In genomic region chr2:65181736-65182135, GRCm38 (mm10) we compare ENCODE assay signal across 19 mouse cellular contexts. TPM values are rescaled to one million over a fixed set of nuclear protein-coding genes. Genes with fewer than 3 reads are reported as not detected.
DNase-seq lines count a peak whose midpoint lies in the region; ATAC-seq and TF ChIP-seq lines count a peak whose summit lies in the region.
"Had no signal": no experiment of that assay in that cellular context is flagged by ENCODE, and none has a peak within 500 bp of the region (broad histone marks: within the 10 kb centered on the region; RNA-seq: fewer than 3 reads in every experiment).

No protein-coding gene starts in this region.

- no peaks in the 10 kb centered on the region for H3K36me3 ChIP-seq in forebrain, embryonic 10.5 days (replicated peaks)
- no peaks in the 10 kb centered on the region for H3K36me3 ChIP-seq in forebrain, postnatal 0 days (ENCODE audit: insufficient read depth)
- no peaks in the 10 kb centered on the region for H3K36me3 ChIP-seq in heart, embryonic 12.5 days
- H3K36me3 ChIP-seq in kidney, embryonic 14.5 days (ENCODE audit: control insufficient read depth, insufficient read depth, low read length) = no peaks in the 10 kb centered on the region
- H3K36me3 ChIP-seq in neural tube, embryonic 13.5 days = no peaks in the 10 kb centered on the region
- H3K36me3 ChIP-seq: limb, embryonic 15.5 days; midbrain, embryonic 15.5 days had no signal

- no peak for ATAC-seq in forebrain, postnatal 0 days
- ATAC-seq in heart, embryonic 12.5 days (ENCODE audit: insufficient number of reproducible peaks, low FRiP score) = no peak
- no peak for ATAC-seq in kidney, embryonic 14.5 days (ENCODE audit: low FRiP score, low TSS enrichment)
- no peak for ATAC-seq in neural tube, embryonic 13.5 days (ENCODE audit: low read depth)

- DNase-seq in forebrain, embryonic 10.5 days (ENCODE audit: extremely low spot score, low spot score) = no peak
- no peak for DNase-seq in forebrain, postnatal 0 days
- DNase-seq in heart, postnatal 4 days = no peak
- no peak for DNase-seq in kidney, postnatal 14 days
- no peak for DNase-seq in neural tube, embryonic 10.5 days (ENCODE audit: extremely low spot score, low spot score)
- DNase-seq: adrenal gland, adult 8-10 months; cerebellum, adult 11 months; cerebellum, postnatal 14 days; gastrocnemius, postnatal 10 days; kidney, adult 11 months; kidney, postnatal 25 days; lung, postnatal 4 days; right cerebral cortex, postnatal 14 days had no signal

- peak overlapping the region; percentile 85 for H3K27ac ChIP-seq in forebrain, embryonic 10.5 days
- H3K27ac ChIP-seq in forebrain, postnatal 0 days (ENCODE audit: low read depth, low read length) = no peak overlapping the region
- peak overlapping the region; percentile 30 for H3K27ac ChIP-seq in heart, embryonic 12.5 days (ENCODE audit: poor library complexity, severe bottlenecking)
- H3K27ac ChIP-seq in kidney, embryonic 14.5 days (ENCODE audit: low read depth, low read length) = 0 out of 2 replicates have a peak overlapping the region, but pooled peaks have one; percentile 26
- H3K27ac ChIP-seq in neural tube, embryonic 13.5 days (replicated peaks) = 0 out of 2 replicates have a peak overlapping the region, but pooled peaks have one; percentile 18
- H3K27ac ChIP-seq: limb, embryonic 15.5 days had no signal

- H3K4me3 ChIP-seq in forebrain, embryonic 10.5 days = no peak overlapping the region
- H3K4me3 ChIP-seq in forebrain, postnatal 0 days (ENCODE audit: low read depth, low read length) = no peak overlapping the region
- H3K4me3 ChIP-seq in heart, embryonic 12.5 days = no peak overlapping the region
- H3K4me3 ChIP-seq in kidney, embryonic 14.5 days (ENCODE audit: low read length) = no peak overlapping the region
- no peak overlapping the region for H3K4me3 ChIP-seq in neural tube, embryonic 13.5 days
- H3K4me3 ChIP-seq: limb, embryonic 15.5 days; midbrain, embryonic 15.5 days had no signal

- H3K27me3 ChIP-seq in forebrain, embryonic 10.5 days (ENCODE audit: poor library complexity, severe bottlenecking) = no peaks in the 10 kb centered on the region
- no peaks in the 10 kb centered on the region for H3K27me3 ChIP-seq in forebrain, postnatal 0 days (ENCODE audit: insufficient read depth, low read length)
- H3K27me3 ChIP-seq in heart, embryonic 12.5 days (replicated peaks) = no peaks in the 10 kb centered on the region
- no peaks in the 10 kb centered on the region for H3K27me3 ChIP-seq in kidney, embryonic 14.5 days (ENCODE audit: control insufficient read depth, insufficient read depth, low read length)
- no peaks in the 10 kb centered on the region for H3K27me3 ChIP-seq in neural tube, embryonic 13.5 days
- H3K27me3 ChIP-seq: limb, embryonic 15.5 days; midbrain, embryonic 15.5 days had no signal

- H3K9ac ChIP-seq in forebrain, postnatal 0 days = no peak overlapping the region
- H3K9ac ChIP-seq in heart, embryonic 12.5 days = no peak overlapping the region
- no peak overlapping the region for H3K9ac ChIP-seq in kidney, embryonic 14.5 days (ENCODE audit: low read depth, low read length)
- 0 out of 2 replicates have a peak overlapping the region, but pooled peaks have one; percentile 45 for H3K9ac ChIP-seq in neural tube, embryonic 13.5 days
- H3K9ac ChIP-seq: hindbrain, embryonic 14.5 days; limb, embryonic 15.5 days; midbrain, embryonic 15.5 days had no signal

- no peak overlapping the region for H3K4me2 ChIP-seq in forebrain, postnatal 0 days (ENCODE audit: low read depth)
- no peak overlapping the region; the same call in 1 of the 2 replicates for H3K4me2 ChIP-seq in heart, embryonic 12.5 days
- no peak overlapping the region for H3K4me2 ChIP-seq in kidney, embryonic 14.5 days (replicated peaks; ENCODE audit: low read depth, low read length)
- no peak overlapping the region for H3K4me2 ChIP-seq in neural tube, embryonic 13.5 days
- H3K4me2 ChIP-seq: limb, embryonic 15.5 days had no signal

- peaks cover 30% of the 10 kb centered on the region for H3K4me1 ChIP-seq in forebrain, embryonic 10.5 days
- H3K4me1 ChIP-seq in forebrain, postnatal 0 days (ENCODE audit: insufficient read depth) = peaks cover 7% of the 10 kb centered on the region; the same call in 1 of the 2 replicates
- peaks cover 13% of the 10 kb centered on the region for H3K4me1 ChIP-seq in heart, embryonic 12.5 days (replicated peaks)
- H3K4me1 ChIP-seq in kidney, embryonic 14.5 days (ENCODE audit: control insufficient read depth, insufficient read depth, low read length) = peaks cover 15% of the 10 kb centered on the region; the same call in 1 of the 2 replicates
- peaks cover 16% of the 10 kb centered on the region for H3K4me1 ChIP-seq in neural tube, embryonic 13.5 days (replicated peaks)
- H3K4me1 ChIP-seq: limb, embryonic 15.5 days had no signal

- no peaks in the 10 kb centered on the region; the same call in 1 of the 2 replicates for H3K9me3 ChIP-seq in forebrain, embryonic 10.5 days
- no peaks in the 10 kb centered on the region for H3K9me3 ChIP-seq in forebrain, postnatal 0 days (ENCODE audit: low read length)
- H3K9me3 ChIP-seq in heart, embryonic 12.5 days (replicated peaks) = no peaks in the 10 kb centered on the region
- no peaks in the 10 kb centered on the region; the same call in 1 of the 2 replicates for H3K9me3 ChIP-seq in kidney, embryonic 14.5 days (ENCODE audit: control insufficient read depth, low read length)
- no peaks in the 10 kb centered on the region for H3K9me3 ChIP-seq in neural tube, embryonic 13.5 days
- H3K9me3 ChIP-seq: limb, embryonic 15.5 days; midbrain, embryonic 15.5 days had no signal

- 82% methylated on average over 8 of the region's 8 CpGs for WGBS in forebrain, embryonic 10.5 days
- WGBS in forebrain, postnatal 0 days = 62% methylated on average over 8 of the region's 8 CpGs
- WGBS in heart, embryonic 12.5 days = 82% methylated on average over 8 of the region's 8 CpGs
- WGBS in kidney, embryonic 14.5 days = 79% methylated on average over 8 of the region's 8 CpGs
- WGBS in neural tube, embryonic 13.5 days = 77% methylated on average over 8 of the region's 8 CpGs

- TF ChIP-seq CTCF in forebrain, postnatal 0 days (IDR thresholded peaks at IDR 0.05; ENCODE audit: low read depth) = no peak

RNA-seq across cellular contexts. Expression of gene Cobll1, which starts 57.5 kb away (rescaled TPM):
- 3.5 and 3.6 TPM in 2 replicates for polyA plus RNA-seq in forebrain, embryonic 10.5 days (2016; fragmentation: Nextera tagmentation; extraction: Ambion mirVana)
- total RNA-seq in forebrain, postnatal 0 days (2014; rRNA removed) = 2.3 and 3.6 TPM in 2 replicates
- polyA plus RNA-seq in forebrain, postnatal 0 days (2015; fragmentation: Nextera tagmentation; extraction: Ambion mirVana) = 1.5 and 3.2 TPM in 2 replicates
- 12.8 and 14.5 TPM in 2 replicates for polyA plus RNA-seq in heart, embryonic 12.5 days (2016; fragmentation: Nextera tagmentation; extraction: Ambion mirVana)
- total RNA-seq in heart, postnatal 4 days (2021) = 10 to 100 TPM; 34.5 to 34.7 TPM
- polyA plus RNA-seq in kidney, embryonic 14.5 days (2014; fragmentation: Nextera tagmentation; extraction: Ambion mirVana) = 11.4 and 24.7 TPM in 2 replicates
- 3.1 and 3.5 TPM in 2 replicates for polyA plus RNA-seq in neural tube, embryonic 13.5 days (2015; fragmentation: Nextera tagmentation; extraction: Ambion mirVana)
